Mouse (Mus musculus) forebrain, embryonic 10.5 days (tissue): ENCODE data around the gene Babam2. TPM values are rescaled to one million over a fixed set of nuclear protein-coding genes. Genes with fewer than 3 reads are reported as not detected.

ENCODE experiments used
- DNase-seq: peaks from one replicate; pipeline ENCODE4 v3.0.0-alpha.2; 2017; ENCODE audit warnings: low spot score; ENCODE audit errors: extremely low spot score
- H3K27ac ChIP-seq: fragments of 300-500 bp; sonication (generic); 2 replicates; pipeline ENCODE4 v1.5.1; 2016; ENCODE audit warnings: mild to moderate bottlenecking
- H3K27me3 ChIP-seq: fragments of 300-500 bp; sonication (generic); 2 replicates; pipeline ENCODE4 v1.6.1; 2016; ENCODE audit warnings: mild to moderate bottlenecking; ENCODE audit not compliant: poor library complexity, severe bottlenecking
- H3K36me3 ChIP-seq: fragments of 300-500 bp; sonication (generic); replicated peaks from 2 replicates; pipeline ENCODE4 v1.6.1; 2016; ENCODE audit warnings: mild to moderate bottlenecking, moderate library complexity
- H3K4me1 ChIP-seq: fragments of 300-500 bp; sonication (generic); 2 replicates; pipeline ENCODE4 v1.6.1; 2016
- H3K4me3 ChIP-seq: fragments of 300-500 bp; sonication (generic); 2 replicates; pipeline ENCODE4 v1.5.1; 2016; ENCODE audit warnings: mild to moderate bottlenecking, moderate library complexity
- H3K9me3 ChIP-seq: fragments of 300-500 bp; sonication (generic); 2 replicates; pipeline ENCODE4 v1.6.1; 2016; ENCODE audit warnings: mild to moderate bottlenecking, moderate library complexity
- WGBS: fragments of 180-500 bp; shearing (Covaris S2); methylation state at CpG from one replicate; pipeline ENCODE4 v1.1.7; 2016; 5-methylcytosine and 5-hydroxymethylcytosine counted together
- polyA plus RNA-seq: library from polyadenylated mRNA; unstranded; fragments of >200 nt; fragmentation: Nextera tagmentation; extraction: Ambion mirVana; gene quantifications from 2 replicates; pipeline ENCODE4 v1.2.1, GENCODE M21; 2016

Babam2 gene
- polyA plus RNA-seq, 1 experiment from 2014 or later = 51.7 TPM

- peaks cover 9% of the 10 kb centered on the region for H3K4me1 ChIP-seq
- H3K4me3 ChIP-seq = no peak overlapping the region
- H3K27me3 ChIP-seq = no peaks in the 10 kb centered on the region
- no peaks in the 10 kb centered on the region for H3K9me3 ChIP-seq
- H3K36me3 ChIP-seq = no peaks in the 10 kb centered on the region
- H3K27ac ChIP-seq = peak overlapping the region; percentile 25; the same call in 1 of the 2 replicates
- WGBS = 78% methylated on average over 7 of the region's 7 CpGs
- DNase-seq = no peak
These were observed 414.9 kb downstream of the Babam2 start for GRCm38 (mm10) chr5:32112206-32112916.

- Histone ChIP-seq H3K9me3 (no peaks in the 10 kb centered on the region), H3K27ac (no peak overlapping the region), H3K4me3 (no peak overlapping the region), H3K27me3 (no peaks in the 10 kb centered on the region), H3K4me1 (peaks cover 11% of the 10 kb centered on the region), H3K36me3 (no peaks in the 10 kb centered on the region)
- no peak for DNase-seq
- 38% methylated on average over 11 of the region's 11 CpGs for WGBS
These were observed 423.5 kb downstream of the Babam2 start for GRCm38 (mm10) chr5:32120901-32121376.

- H3K4me3 ChIP-seq = no peak overlapping the region
- no peaks in the 10 kb centered on the region for H3K27me3 ChIP-seq
- no peaks in the 10 kb centered on the region for H3K9me3 ChIP-seq
- no peak overlapping the region for H3K27ac ChIP-seq
- 82% methylated on average over 6 of the region's 6 CpGs for WGBS
- no peak for DNase-seq
- no peaks in the 10 kb centered on the region for H3K36me3 ChIP-seq
- peaks cover 11% of the 10 kb centered on the region for H3K4me1 ChIP-seq
These were observed 424.5 kb downstream of the Babam2 start for GRCm38 (mm10) chr5:32121936-32122335.

- no peaks in the 10 kb centered on the region for H3K27me3 ChIP-seq
- no peaks in the 10 kb centered on the region for H3K9me3 ChIP-seq
- H3K36me3 ChIP-seq = no peaks in the 10 kb centered on the region
- H3K4me1 ChIP-seq = peaks cover 11% of the 10 kb centered on the region
- DNase-seq = no peak
- H3K4me3 ChIP-seq = no peak overlapping the region
- H3K27ac ChIP-seq = no peak overlapping the region
- WGBS = 88% methylated on average over 5 of the region's 5 CpGs
These were observed 424.9 kb downstream of the Babam2 start for GRCm38 (mm10) chr5:32122363-32122762.

- peaks cover 11% of the 10 kb centered on the region for H3K4me1 ChIP-seq
- no peak overlapping the region for H3K27ac ChIP-seq
- DNase-seq = no peak
- H3K9me3 ChIP-seq = no peaks in the 10 kb centered on the region
- no peaks in the 10 kb centered on the region for H3K36me3 ChIP-seq
- no peak overlapping the region for H3K4me3 ChIP-seq
- WGBS = 92% methylated on average over 6 of the region's 6 CpGs
- peaks cover 17% of the 10 kb centered on the region for H3K27me3 ChIP-seq
These were observed 427.5 kb downstream of the Babam2 start for GRCm38 (mm10) chr5:32124957-32125356.

- H3K4me3 ChIP-seq = no peak overlapping the region
- no peaks in the 10 kb centered on the region for H3K4me1 ChIP-seq
- H3K27ac ChIP-seq = no peak overlapping the region
- H3K27me3 ChIP-seq = peaks cover 40% of the 10 kb centered on the region
- no peaks in the 10 kb centered on the region for H3K36me3 ChIP-seq
- no peak for DNase-seq
- 82% methylated on average over 3 of the region's 3 CpGs for WGBS
- H3K9me3 ChIP-seq = no peaks in the 10 kb centered on the region
These were observed 429.7 kb downstream of the Babam2 start for GRCm38 (mm10) chr5:32127226-32127625.

GRCm38 (mm10) chr5:32127927-32128326, 430.4 kb downstream of the Babam2 start:
- Histone ChIP-seq H3K27me3 (peaks cover 47% of the 10 kb centered on the region), H3K9me3 (no peaks in the 10 kb centered on the region), H3K36me3 (no peaks in the 10 kb centered on the region), H3K27ac (no peak overlapping the region), H3K4me1 (peaks cover 4% of the 10 kb centered on the region), H3K4me3 (no peak overlapping the region)
- DNase-seq = no peak
- 61% methylated on average over 3 of the region's 3 CpGs for WGBS

- DNase-seq = peak; percentile 71
- Histone ChIP-seq H3K36me3 (no peaks in the 10 kb centered on the region), H3K27me3 (peaks cover 96% of the 10 kb centered on the region), H3K4me1 (peaks cover 48% of the 10 kb centered on the region), H3K9me3 (no peaks in the 10 kb centered on the region), H3K27ac (peak overlapping the region; percentile 80), H3K4me3 (peak overlapping the region; percentile 72)
- WGBS = under 1% methylated on average over 47 of the region's 48 CpGs
These were observed 435.6 kb downstream of the Babam2 start for GRCm38 (mm10) chr5:32132971-32133501.

GRCm38 (mm10) chr5:32133549-32134004, 436.1 kb downstream of the Babam2 start:
- Histone ChIP-seq H3K36me3 (no peaks in the 10 kb centered on the region), H3K4me1 (peaks cover 48% of the 10 kb centered on the region), H3K27me3 (peaks cover 97% of the 10 kb centered on the region), H3K9me3 (no peaks in the 10 kb centered on the region), H3K4me3 (peak overlapping the region; percentile 72), H3K27ac (peak overlapping the region; percentile 80)
- DNase-seq = peak; percentile 39
- WGBS = 0% methylated on average over 20 of the region's 20 CpGs

- Histone ChIP-seq H3K27me3 (peaks cover 99% of the 10 kb centered on the region), H3K36me3 (no peaks in the 10 kb centered on the region), H3K9me3 (no peaks in the 10 kb centered on the region), H3K4me1 (peaks cover 48% of the 10 kb centered on the region), H3K27ac (no peak overlapping the region), H3K4me3 (peak overlapping the region; percentile 72)
- DNase-seq = peak; percentile 21
- 2% methylated on average over 21 of the region's 21 CpGs for WGBS
These were observed 436.7 kb downstream of the Babam2 start for GRCm38 (mm10) chr5:32134051-32134732.
